Mouse (Mus musculus): ENCODE data around the gene Phf21a. TPM values are rescaled to one million over a fixed set of nuclear protein-coding genes. Genes with fewer than 3 reads are reported as not detected.
"Not testable (repeated sequence)": the region's sequence is repeated elsewhere in the genome, so short reads cannot be mapped to it uniquely, and the experiment has no call there.

Phf21a gene
- total RNA-seq, 1 experiment from 2014 or later: 95.3 TPM

DNA sequence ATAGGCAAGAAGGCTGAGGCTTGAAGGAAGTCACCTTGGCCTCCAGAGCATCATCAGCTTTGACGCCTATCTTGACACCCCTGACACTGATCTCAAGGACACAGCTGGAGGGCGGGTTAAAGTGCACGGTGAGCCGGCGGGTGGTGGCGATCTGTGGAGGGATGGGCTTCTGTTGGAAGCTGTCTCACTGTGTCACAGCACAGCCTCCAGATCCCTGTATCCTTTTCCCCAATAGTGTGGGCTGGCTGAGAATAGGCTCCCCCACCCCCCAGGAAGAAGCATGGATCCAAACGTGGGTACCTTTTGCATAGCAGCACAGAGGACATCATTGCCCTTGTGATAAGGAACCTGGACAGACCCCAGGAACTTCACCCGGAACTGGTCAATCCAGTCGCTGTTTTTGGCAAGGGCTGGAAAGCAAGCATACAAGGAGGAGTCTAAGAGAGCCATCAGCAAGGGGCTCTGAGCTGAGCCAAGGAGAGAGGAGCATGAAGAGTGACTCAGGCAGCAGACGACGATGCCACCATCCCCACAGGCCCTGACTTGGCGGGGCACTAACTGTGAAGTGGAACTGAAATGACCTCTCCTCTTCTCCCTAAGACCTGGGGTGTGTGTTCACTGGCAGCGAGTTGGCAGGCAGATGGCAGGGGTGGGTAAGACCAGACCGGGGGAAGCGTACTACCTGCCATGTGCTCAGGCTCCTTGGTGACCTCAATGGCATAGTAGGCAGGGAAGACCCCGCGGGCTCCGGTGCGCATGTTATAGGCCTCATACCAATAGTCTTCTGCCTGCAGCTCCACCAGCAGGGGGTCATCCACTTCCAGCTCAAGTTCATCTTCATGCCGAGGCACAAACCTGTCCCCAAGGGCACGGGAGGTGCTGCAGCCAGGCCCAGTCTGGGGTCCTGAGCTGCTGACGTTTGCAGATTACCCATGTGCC lies 292.5 kb downstream of the Phf21a start:
- no peak for DNase-seq

DNA sequence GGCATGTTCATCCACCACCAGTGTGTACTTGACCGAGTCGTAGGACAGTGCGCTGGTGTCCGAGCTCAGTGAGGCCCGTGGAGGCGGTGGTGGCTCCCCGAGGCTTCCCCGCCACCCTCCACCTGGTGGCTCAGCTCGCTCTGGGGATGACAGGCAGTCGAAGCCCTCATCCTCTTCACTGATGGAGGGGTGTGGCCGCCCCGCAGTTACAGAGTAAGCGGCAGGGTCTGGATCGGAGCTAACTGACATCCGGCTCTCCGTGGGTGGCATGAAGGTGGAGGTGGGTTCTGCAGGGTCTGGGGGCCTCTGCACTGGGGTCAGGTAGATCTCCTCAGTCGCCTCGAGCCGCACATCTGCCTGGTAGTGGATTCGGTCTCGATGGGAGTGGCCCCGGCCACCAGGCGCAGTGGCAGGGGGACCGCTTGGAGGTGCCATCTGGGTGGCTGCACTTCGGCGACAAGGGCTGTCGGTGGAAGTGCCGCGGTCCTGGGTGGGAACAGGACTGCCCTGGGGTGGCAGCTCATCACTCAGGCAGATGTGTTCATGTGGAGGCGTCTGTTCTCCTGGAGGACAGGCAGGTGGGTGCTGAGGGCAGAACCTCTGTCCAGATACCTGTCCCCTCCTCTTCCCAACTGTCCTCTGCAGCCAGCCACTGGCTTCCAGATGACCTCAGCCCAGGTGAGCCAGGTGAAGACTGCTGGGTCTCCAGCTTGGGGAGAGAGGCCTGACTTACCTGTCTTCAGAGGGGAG lies 294.1 kb downstream of the Phf21a start:
- DNase-seq: no peak

DNA sequence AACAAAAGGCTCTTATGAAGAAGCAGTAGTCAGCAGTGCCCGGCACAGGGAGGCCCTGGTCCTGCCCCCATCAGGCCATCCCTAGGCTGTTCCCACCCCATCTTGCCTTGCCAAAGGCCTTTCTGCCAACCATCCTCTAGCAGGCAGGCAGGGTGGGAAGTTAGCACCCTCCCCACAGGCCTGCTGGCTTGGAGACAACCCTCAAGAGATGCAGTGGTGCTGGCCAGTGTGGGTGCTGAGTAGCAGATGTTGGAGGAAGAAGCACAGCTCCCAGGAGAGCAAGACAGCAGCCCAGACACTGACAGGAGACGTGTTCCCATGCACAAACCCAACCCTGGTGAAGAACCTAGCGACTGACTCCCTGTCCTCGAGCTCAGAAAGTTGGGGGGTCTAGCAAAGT lies 294.7 kb downstream of the Phf21a start:
- DNase-seq: no peak

DNA sequence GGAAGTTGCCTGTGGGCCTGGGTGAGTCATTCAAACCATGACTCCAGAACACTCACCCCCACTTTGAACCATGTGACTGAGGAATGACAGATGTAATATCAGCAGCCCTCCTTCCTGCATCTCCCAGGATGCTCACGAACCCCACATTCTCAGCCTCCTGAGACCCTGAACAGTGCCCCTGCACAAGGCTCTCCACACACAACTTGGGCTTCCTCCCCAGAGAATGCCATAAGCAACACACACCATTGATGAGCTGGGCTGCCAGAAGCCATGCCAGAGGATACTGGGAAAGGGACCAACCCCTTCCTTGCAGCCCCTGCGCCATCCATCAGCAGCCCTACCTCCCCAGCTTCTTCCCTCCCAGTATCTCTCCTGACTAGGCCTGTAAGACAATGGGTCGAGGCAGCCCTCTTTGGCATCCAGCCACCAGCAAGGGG lies 295.2 kb downstream of the Phf21a start:
- no peak for DNase-seq

DNA sequence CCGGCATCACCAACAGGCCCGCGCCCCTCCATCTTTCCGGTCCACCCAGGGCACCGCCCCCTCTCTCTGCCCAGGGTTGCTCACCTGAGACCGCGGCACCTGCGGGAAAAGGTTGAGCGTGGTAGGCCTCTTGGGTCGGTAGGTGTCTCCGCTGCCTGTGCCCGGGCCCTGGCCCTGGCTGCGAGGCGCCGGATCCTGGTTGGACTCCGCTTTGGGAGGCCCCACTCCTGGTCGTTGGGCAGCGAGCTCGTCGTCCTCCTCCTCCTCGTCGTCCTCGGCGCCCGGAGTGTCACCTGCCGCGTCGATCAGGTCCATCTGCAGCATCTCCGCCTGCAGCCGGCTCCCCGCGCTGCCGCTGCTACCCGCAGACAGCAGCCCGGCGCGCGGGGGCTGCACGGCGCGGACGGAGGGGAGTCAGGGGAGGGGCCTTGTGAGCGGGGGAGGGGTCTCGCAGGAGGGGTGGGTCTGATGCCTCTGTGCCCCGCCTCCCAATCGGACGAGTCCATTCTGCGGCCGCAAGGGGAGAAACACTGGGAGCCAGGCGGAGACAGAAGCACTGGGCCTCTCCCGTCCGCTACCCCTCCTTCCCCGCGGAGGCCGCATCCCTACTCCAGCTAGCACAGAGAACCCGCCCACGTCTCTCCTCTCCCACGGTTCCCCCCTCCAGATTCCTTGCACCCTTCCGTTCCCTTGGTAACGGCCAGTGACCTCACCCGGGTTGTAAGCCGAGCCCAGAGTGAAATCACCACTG lies 296.1 kb downstream of the Phf21a start:
- DNase-seq: peak; percentile 83

DNA sequence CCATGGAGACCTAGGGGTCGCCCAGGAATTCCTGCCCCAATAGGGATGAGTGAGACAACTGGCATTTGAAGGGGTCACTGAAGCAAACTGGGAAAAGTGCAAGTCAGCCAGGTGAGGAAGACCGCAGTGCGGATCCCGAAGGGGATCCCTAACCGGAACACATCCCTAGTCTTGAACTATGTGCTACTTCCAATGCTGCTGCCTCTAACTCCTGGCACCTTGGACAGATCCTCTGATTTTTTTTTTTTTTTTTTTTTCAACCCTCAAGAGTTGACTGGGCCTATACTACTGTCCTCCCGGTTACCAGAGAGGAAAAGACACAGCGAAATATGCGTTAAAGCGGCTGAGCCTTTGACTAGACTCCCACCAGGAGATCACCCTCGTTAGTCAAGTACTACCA lies 296.7 kb downstream of the Phf21a start:
- no peak for DNase-seq

DNA sequence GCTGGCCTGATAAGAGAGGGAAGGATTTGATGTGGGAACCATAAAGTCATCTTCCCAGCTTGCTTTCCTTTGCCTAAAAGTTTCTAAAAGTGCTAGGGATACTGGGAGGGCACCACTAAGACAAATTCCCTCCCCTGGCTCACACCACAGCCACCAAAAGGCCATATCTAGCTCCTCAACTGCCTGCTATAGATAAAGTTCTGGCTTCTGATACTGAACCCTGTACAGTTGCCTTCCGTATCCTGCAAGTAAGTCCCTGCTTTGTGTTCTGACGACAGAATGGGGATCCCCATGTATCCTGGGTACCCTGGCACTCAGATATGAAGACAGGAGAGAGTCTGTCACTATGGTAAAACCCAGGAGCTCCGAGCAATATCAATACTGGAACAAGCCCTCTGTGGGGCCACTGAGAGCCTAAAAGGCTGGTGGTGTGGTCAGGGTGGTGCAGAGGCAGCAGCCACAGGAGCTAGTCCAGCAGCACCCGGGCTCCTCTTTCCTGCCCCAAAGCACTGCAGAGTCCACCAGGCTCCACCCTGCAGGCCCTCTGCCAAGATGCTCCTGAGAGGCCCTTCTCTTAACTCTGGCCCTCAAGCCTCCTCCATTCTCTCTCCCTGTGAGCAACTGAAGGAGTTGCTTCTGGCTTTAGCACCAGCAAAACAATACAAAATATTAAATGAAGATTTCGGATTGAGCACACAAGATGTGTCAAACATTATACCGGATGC lies 297.5 kb downstream of the Phf21a start:
- no peak for DNase-seq

DNA sequence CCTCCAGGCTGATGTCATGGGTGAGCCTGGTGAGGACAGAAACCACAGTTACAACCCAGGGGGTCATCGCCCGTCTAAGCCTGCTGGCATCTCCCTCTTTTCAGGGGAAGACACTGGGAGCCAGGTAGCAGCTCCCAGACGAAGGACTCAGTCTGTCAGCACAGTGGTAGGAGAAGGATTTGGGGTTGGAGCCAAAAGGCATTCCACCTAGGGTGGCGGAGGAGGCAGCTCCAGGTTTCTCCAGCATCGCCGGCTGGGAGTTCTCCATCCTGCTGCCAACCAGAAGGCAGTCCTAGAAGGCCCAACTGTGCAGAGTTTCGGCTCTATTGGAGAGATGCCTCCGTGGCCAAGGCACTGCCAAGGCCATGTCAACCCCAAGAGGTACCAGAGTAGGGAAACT lies 298.2 kb downstream of the Phf21a start:
- DNase-seq: no peak

DNA sequence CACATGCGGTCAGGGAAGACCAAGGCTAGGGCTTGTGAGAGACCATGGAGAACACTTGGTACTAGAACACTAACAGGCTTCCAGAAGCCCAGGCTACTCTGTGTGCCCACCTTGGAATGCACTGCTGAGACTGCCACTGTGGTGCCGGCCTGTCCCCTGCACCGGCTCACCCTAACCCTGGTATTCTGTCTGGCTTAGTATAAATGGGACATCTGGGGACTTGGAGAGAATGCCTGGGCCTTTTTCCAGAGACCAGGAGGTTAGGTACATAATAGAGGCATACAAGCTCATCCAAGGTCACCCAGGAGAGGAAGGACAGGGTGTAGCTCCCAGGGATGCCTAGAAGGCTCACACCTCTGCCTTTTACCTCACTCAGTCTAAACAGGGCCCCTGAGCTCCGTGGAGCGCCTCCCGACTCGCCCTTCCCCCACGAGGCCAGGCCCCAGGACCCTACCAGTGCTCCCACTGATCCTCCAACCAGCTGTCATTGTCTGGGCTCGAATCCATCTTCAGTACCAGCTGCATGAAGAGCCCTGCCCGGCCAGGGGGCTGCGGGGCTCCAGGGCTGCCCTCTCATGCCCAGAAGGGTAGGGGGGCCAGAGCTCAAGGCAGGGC lies 298.9 kb downstream of the Phf21a start:
- no peak for DNase-seq

DNA sequence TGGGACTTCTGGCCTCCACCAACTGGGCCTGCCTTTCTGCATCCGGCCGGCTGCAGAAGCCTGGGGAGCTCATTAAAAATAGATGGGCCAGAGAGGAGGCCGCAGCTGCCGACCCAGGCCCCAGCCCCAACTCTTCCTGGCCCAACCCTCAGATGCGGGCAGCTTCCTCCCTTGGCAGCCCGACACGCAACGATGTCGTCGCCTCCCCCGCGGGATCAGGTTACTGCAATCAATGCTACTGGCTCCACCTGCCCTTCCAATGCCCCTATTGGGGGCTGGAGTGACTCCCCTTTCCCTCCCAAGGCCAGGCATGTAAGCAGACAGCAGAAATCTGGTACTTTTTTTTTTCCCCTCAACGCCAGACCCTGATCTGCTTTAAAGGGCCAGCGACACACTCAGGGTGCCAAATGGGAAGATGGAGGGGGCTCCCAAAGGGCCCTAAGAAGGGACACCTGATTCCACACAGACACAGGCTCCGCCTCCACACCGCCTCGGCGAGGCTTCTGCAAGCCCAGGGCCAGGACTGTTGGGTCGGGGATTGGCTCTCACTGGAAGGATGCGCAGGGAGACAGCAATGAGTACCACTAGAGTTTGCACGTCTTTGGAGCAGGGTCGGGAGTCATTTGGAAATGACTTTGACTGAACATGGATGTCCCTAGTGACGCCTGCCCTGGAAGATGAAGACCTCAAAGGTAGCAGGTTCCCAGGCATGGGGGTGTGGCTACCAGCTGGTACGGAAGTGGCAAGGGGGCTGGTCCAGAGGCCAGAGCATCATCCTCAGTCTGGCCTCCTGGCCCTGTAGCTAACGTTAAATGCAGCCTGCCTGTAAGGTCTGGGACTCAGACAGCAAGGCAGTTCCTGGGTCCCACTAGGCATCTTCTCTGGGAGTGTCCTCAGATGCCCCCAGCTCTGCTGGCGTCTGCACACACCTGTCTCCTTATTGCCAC lies 299.7 kb downstream of the Phf21a start:
- no peak for DNase-seq

DNA sequence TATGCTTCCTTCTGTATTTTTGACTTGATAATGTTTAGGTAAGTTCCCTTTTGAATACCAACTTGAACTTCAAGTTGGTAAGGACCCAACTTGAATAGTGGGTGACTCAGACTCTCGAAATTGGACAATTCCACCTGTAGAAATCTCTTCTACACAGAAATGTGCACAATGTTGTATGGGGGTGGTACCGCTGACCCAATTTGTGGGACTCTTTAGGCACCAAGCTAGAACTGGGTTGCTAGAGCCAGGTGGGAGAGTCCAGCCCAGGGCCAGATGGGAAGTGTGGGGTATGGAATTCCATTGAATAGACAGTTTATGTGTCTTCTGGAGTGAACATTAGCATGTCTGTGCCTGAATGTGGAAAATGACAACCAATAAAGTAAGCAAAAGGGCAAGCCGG lies 302.6 kb downstream of the Phf21a start:
- no peak for DNase-seq

DNA sequence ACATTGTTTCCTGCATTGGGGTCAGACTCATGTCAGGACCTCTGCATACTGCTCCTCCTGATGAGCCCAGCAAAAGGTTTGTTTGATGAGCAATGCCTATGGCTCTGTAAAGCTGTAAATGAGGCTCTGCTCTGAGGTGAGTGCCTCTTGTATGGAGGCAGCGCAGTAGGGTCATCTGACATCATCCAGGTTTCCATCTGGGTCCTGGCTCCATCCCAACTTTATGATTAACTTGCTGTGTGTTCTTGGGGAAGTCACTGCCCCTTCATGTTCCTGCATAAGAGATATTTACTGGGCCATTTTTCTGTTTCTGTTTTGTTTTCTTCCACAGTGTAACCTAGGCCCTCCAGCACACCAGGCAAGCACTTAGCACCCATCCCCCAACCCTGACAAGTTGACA lies 304.5 kb downstream of the Phf21a start:
- DNase-seq: no peak

DNA sequence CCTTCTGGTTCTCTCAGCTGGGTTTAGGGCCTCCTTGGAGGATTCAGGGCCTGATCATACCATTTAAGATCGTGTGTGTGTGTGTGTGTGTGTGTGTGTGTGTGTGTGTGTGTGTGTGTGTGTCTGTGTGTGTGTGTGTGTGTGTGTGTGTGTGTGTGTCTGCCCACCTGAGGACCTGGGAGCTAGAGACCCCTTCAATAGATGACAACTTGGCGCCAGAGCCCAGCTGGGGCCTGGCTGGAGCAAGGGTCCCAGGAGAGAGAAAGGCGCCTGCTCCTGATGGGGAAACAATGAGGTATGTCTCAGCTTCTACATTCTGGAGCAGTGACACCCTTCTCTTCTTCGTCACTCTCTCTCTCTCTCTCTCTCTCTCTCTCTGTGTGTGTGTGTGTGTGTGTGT lies 307.0 kb downstream of the Phf21a start:
- not testable (repeated sequence) for DNase-seq

DNA sequence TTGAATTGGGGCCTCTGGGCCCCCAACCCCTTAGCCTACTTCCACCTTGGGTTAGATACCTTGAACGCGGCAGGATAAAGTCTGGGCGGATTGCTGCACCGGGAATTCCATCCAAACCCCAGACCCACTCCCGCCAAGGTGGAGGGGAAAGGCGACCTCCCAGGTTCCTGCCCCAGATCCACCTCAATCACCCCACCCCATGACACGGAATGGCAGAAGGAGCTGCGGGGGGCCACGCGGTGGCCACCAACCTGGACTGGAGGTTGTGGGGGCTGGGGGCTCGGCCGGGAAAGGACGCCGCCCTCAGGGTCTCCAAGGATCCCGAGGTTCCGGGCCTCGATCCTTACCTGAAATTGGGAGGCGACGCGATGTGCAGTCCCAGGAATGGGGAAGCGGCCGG lies 307.8 kb downstream of the Phf21a start:
- DNase-seq: no peak

DNA sequence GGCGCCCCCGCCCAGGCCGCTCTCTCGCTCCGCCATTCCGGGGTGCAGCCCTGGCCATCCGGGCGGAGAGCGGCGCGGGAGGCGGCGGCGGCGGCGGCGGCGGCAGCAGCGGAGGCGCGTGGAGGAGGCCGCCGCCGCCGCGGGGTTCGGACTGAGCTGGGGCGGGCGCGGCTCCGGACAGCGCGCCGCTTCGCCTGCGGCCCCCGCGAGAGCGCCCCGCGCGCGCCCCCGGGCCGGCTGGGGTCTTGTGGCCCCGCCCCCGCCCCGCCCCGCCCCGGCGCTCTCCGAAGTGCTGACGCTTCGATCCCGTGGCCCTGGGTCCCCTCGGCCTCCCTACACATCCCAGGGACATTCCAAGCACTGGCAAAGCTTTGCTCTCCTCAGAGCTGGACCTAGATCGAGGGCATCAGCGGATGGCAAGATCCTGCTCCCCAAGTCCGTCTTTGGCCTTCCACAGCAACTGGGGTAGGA lies 308.2 kb downstream of the Phf21a start, which contains the start of gene Mapk8ip1:
Mapk8ip1 (minus strand) TSS at position 173 of the 471 bp plus-strand sequence.
- DNase-seq: peak; percentile 38

DNA sequence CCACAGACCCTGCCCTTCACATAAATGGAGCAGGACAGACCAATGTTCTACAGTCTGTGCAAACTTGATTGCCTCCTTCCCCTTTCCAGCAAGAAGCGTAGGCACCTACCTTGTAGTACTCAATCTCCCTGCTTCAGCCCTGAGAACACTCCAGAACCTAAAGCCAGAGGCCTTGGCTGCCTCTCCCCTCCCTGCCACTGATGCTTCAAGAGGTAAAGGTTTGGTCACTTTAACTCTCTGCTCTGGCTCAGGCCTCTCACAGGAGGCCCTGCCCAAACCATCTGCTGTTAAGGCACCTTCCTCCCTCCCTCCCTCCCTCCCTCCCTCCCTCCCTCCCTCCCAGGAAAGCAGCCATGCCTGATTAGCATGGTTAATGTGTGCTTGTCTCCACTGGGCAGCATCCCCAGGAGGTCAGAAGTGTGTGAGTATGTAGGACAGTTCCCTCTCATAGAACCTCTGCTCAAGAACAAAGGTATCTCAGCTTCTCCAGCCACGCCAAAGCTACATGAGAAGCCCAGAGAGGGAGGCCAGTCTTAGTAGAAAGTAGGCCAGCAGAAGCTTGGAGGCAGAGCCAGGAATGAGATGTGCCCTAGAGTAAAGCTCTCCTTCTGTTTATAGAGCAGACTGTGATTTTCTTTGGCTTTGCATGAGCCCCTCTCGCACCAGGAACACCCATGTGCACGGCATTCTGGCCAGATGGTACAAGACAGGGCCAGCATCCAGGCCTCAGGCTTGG lies 309.8 kb downstream of the Phf21a start:
- DNase-seq: no peak

DNA sequence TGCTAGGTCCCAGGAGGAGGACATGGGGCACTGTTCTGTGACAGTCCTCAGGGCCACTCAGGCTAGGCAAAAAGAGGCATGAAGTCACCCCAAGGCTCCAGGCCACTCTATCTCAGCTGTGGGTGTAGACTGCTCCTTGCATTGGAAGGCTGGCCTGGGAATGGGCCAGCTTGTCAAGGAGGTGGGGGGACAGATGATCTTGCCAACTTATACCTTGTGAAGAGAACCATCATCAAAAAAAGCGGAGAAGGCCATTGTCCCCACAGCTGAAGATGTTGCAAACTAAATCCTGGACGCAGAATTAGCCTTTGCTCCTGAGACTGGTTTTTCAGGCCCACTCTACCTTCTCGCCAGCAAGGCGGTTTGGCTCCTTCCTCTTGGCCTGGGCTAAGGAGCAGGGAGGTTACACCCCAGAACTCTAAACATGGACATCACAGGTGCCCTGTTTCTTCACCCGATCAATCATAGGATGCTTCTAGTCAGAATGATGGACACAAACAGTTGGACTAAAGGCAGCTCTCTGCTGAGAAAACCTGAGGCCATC lies 310.9 kb downstream of the Phf21a start:
- no peak for DNase-seq

DNA sequence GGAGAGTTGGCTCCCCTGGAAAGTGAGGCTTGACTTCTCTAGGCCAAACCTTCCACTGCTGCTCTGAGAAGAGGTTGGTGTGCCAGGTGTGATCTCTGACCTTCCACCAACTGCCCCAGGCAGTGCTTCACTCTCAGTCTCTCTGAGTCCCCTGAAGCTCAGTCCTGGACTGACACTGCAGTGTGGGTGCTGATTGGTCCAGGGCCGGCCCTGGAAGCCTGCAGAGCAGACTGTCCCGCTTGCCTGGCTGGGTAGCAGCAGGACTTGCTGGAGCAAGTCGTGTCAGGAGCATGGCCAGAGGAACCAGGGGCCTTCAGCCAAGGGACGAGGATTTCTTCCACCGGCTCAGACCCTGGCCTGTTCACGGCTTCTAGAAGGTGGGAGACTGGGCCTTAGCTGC lies 311.8 kb downstream of the Phf21a start:
- no peak for DNase-seq

DNA sequence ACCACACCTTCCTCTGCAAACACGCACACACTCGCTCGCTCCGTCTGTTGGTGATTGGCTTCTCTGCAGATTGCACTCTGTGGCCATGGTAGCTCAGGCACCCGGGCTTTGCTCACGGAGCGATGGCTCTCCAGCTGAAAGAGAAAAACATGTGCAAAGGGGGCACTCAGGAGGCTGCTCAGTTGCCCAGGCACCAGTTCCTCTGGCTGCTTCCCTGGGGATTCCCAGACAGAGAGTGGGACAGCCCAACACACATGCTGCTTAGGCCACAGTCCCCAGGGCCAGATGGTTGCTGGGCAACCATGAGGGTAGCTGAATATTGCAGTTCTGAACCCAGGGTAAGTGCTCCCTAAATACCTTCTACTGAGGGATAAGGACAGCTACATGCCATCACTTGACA lies 312.8 kb downstream of the Phf21a start:
- DNase-seq: no peak

All from adrenal gland, postnatal 25 days (tissue).